Mouse (Mus musculus): Measurements from ENCODE around the gene B4galnt1. TPM values are rescaled to one million over a fixed set of nuclear protein-coding genes. Genes with fewer than 3 reads are reported as not detected.

Gene B4galnt1
- total and polyA plus RNA-seq, 3 experiments, result 24.6 to 66.0 (median 65.8) TPM

GRCm38 (mm10) chr10:127126579-127126978 lies 38.4 kb upstream of the B4galnt1 start (continued):
- TF ChIP-seq POLR2A (IDR thresholded peaks at IDR 0.05; ENCODE audit: control insufficient read depth in 1 of 2, insufficient read depth in 1 of 2, low read depth in 1 of 2, low read length in 2 of 2, poor library complexity in 1 of 2), result peak in 1 of 2 experiments; percentile 62; a peak in 2 of 4 replicates
- peak; percentile 71 for TF ChIP-seq RCOR1 (IDR thresholded peaks at IDR 0.05; ENCODE audit: low read depth, low read length)
- peak; percentile 2; the same call in 1 of the 2 replicates for TF ChIP-seq ZC3H11A (IDR thresholded peaks at IDR 0.05; ENCODE audit: low read depth, low read length)
- no peak for TF ChIP-seq MAFK (IDR thresholded peaks at IDR 0.05; ENCODE audit: borderline replicate concordance, low read depth, low read length)
- TF ChIP-seq MYC (IDR thresholded peaks at IDR 0.05; ENCODE audit: low read depth, low read length), result peak; percentile 53; the same call in 1 of the 2 replicates
- peak; percentile 82 for TF ChIP-seq MXI1 (IDR thresholded peaks at IDR 0.05; ENCODE audit: low read depth, low read length)
- TF ChIP-seq KAT2A (conservative IDR thresholded peaks at IDR 0.05; ENCODE audit: low read depth, low read length), result no peak
- no peak for TF ChIP-seq ZKSCAN1 (IDR thresholded peaks at IDR 0.05; ENCODE audit: low read depth, low read length)
- TF ChIP-seq UBTF (IDR thresholded peaks at IDR 0.05; ENCODE audit: borderline replicate concordance, insufficient read depth, low read depth, low read length), result 0 out of 2 replicates have a peak, but pooled peaks have one; percentile 65
- TF ChIP-seq CTCF (IDR thresholded peaks at IDR 0.05 in 2 of 3, conservative IDR thresholded peaks at IDR 0.05 in 1 of 3; ENCODE audit: control insufficient read depth in 1 of 3, insufficient read depth in 1 of 3, low read depth in 2 of 3, low read length in 3 of 3, poor library complexity in 1 of 3, severe bottlenecking in 1 of 3), result no peak
- TF ChIP-seq ZNF384 (IDR thresholded peaks at IDR 0.05; ENCODE audit: low read depth, low read length), result peak; percentile 53; the same call in 1 of the 2 replicates

GRCm38 (mm10) chr10:127127711-127128279 lies 37.2 kb upstream of the B4galnt1 start:
- Histone ChIP-seq H3K9ac (ENCODE audit: control insufficient read depth, low read depth, low read length, poor library complexity, severe bottlenecking) (peak overlapping the region; percentile 54), H3K27ac (ENCODE audit: control insufficient read depth, low read depth, low read length) (peak overlapping the region; percentile 93), H3K4me1 (ENCODE audit: control insufficient read depth in 1 of 2, insufficient read depth in 2 of 2, low read length in 2 of 2) (peaks cover 7 to 35% of the 10 kb centered on the region in 2 experiments)

More at GRCm38 (mm10) chr10:127127711-127128279, 37.2 kb upstream of the B4galnt1 start:
- peak; percentile 57; the same call in 1 of the 2 replicates for TF ChIP-seq MYC (IDR thresholded peaks at IDR 0.05; ENCODE audit: low read depth, low read length)
- TF ChIP-seq SMC3 (IDR thresholded peaks at IDR 0.05; ENCODE audit: low read depth, low read length), result no peak
- TF ChIP-seq ZMIZ1 (IDR thresholded peaks at IDR 0.05; ENCODE audit: low read depth, low read length), result no peak
- peak; percentile 54; the same call in 1 of the 2 replicates for TF ChIP-seq HCFC1 (IDR thresholded peaks at IDR 0.05; ENCODE audit: low read depth, low read length)
- no peak for TF ChIP-seq RAD21 (IDR thresholded peaks at IDR 0.05; ENCODE audit: low read depth, low read length)
- no peak for TF ChIP-seq UBTF (IDR thresholded peaks at IDR 0.05; ENCODE audit: borderline replicate concordance, insufficient read depth, low read depth, low read length)
- 0 out of 4 replicates have a peak, but pooled peaks of 1 of the 2 experiments have one; percentile 23 for TF ChIP-seq POLR2A (IDR thresholded peaks at IDR 0.05; ENCODE audit: control insufficient read depth in 1 of 2, insufficient read depth in 1 of 2, low read depth in 1 of 2, low read length in 2 of 2, poor library complexity in 1 of 2)
- TF ChIP-seq MAFK (IDR thresholded peaks at IDR 0.05; ENCODE audit: borderline replicate concordance, low read depth, low read length), result peak; percentile 32; the same call in 1 of the 2 replicates
- peak; percentile 91 to 92 for TF ChIP-seq EP300 (IDR thresholded peaks at IDR 0.05; ENCODE audit: low read depth in 1 of 2, low read length in 2 of 2)
- peak; percentile 61 for TF ChIP-seq TBP (IDR thresholded peaks at IDR 0.05; ENCODE audit: low read depth, low read length)
- 0 out of 2 replicates have a peak, but pooled peaks have one; percentile 27 for TF ChIP-seq NELFE (IDR thresholded peaks at IDR 0.05; ENCODE audit: low read depth, low read length)
- peak; percentile 98 for TF ChIP-seq ZNF384 (IDR thresholded peaks at IDR 0.05; ENCODE audit: low read depth, low read length)
- peak; percentile 33 for TF ChIP-seq MAX (IDR thresholded peaks at IDR 0.05; ENCODE audit: low read length)
- TF ChIP-seq TAL1 (IDR thresholded peaks at IDR 0.05; ENCODE audit: low read length), result no peak
- peak; percentile 62; the same call in 1 of the 2 replicates for TF ChIP-seq RCOR1 (IDR thresholded peaks at IDR 0.05; ENCODE audit: low read depth, low read length)
- 0 out of 2 replicates have a peak, but pooled peaks have one; percentile 21 for TF ChIP-seq ELF1 (IDR thresholded peaks at IDR 0.05; ENCODE audit: low read depth, low read length)
- peak; percentile 97 for TF ChIP-seq ETS1 (IDR thresholded peaks at IDR 0.05; ENCODE audit: low read depth, low read length)
- TF ChIP-seq MEF2A (IDR thresholded peaks at IDR 0.05; ENCODE audit: extremely low read depth, insufficient replicate concordance, low read depth, low read length, poor library complexity, severe bottlenecking), result peak; percentile 99
- no peak; the same call in 1 of the 2 replicates for TF ChIP-seq ZKSCAN1 (IDR thresholded peaks at IDR 0.05; ENCODE audit: low read depth, low read length)
- TF ChIP-seq CHD1 (IDR thresholded peaks at IDR 0.05; ENCODE audit: low read depth, low read length), result 0 out of 2 replicates have a peak, but pooled peaks have one; percentile 6
- no peak for TF ChIP-seq BHLHE40 (IDR thresholded peaks at IDR 0.05; ENCODE audit: borderline replicate concordance, low read depth, low read length)
- peak; percentile 91 for TF ChIP-seq GATA1 (IDR thresholded peaks at IDR 0.05; ENCODE audit: low read depth, low read length)
- peak; percentile 85 for TF ChIP-seq MYB (IDR thresholded peaks at IDR 0.05; ENCODE audit: low read depth, low read length)
- peak; percentile 87 for TF ChIP-seq SIN3A (IDR thresholded peaks at IDR 0.05; ENCODE audit: low read length)
- TF ChIP-seq TCF12 (IDR thresholded peaks at IDR 0.05; ENCODE audit: low read depth, low read length), result peak; percentile 84
- TF ChIP-seq POLR2AphosphoS2 (IDR thresholded peaks at IDR 0.05; ENCODE audit: low read length), result no peak
- no peak for TF ChIP-seq ZC3H11A (IDR thresholded peaks at IDR 0.05; ENCODE audit: low read depth, low read length)
- peaks cover 0 to 32% of the 10 kb centered on the region in 2 experiments; a peak in 2 of 4 replicates for H3K36me3 ChIP-seq (ENCODE audit: control insufficient read depth in 1 of 2, insufficient read depth in 2 of 2, low read length in 2 of 2)
- H3K4me3 ChIP-seq (ENCODE audit: control insufficient read depth in 1 of 2, insufficient read depth in 1 of 2, low read depth in 2 of 2, low read length in 2 of 2), result peak overlapping the region; percentile 31 to 40
- no peaks in the 10 kb centered on the region; the same call in 1 of the 2 replicates for H3K79me2 ChIP-seq (ENCODE audit: control insufficient read depth, insufficient read depth, low read length, poor library complexity)
- peak; percentile 77 for DNase-seq (ENCODE audit: low read depth, low spot score)
- no peaks in the 10 kb centered on the region for H3K27me3 ChIP-seq (ENCODE audit: control insufficient read depth in 1 of 2, insufficient read depth in 2 of 2, low read length in 2 of 2)
- H3K9me3 ChIP-seq (replicated peaks; ENCODE audit: insufficient read depth, low read length), result no peaks in the 10 kb centered on the region

Data from MEL (cell line).